Mouse (Mus musculus) lung, postnatal 0 days (tissue): ENCODE data around the gene Camkmt. TPM values are rescaled to one million over a fixed set of nuclear protein-coding genes. Genes with fewer than 3 reads are reported as not detected.

Experiments used
- ATAC-seq: fragments of 200-750 bp; cut with Nextera tagmentation; 2 replicates; pipeline ENCODE4 v1.8.0; 2017; ENCODE audit warnings: moderate library complexity
- DNase-seq: peaks from one replicate; pipeline ENCODE4 v3.0.0-alpha.2; 2016; ENCODE audit warnings: low spot score
- H3K27ac ChIP-seq: fragments of 300-500 bp; sonication (generic); 2 replicates; pipeline ENCODE4 v1.5.1; 2014; ENCODE audit warnings: antibody characterized with exemption, mild to moderate bottlenecking, low read length, mixed read lengths
- H3K27me3 ChIP-seq: fragments of 300-500 bp; sonication (generic); replicated peaks from 2 replicates; pipeline ENCODE4 v1.6.1; 2014; ENCODE audit warnings: low read length, mixed read lengths; ENCODE audit not compliant: insufficient read depth
- H3K36me3 ChIP-seq: fragments of 300-500 bp; sonication (generic); 2 replicates; pipeline ENCODE4 v1.6.1; 2014; ENCODE audit warnings: low read length, mixed read lengths; ENCODE audit not compliant: insufficient read depth
- H3K4me1 ChIP-seq: fragments of 300-500 bp; sonication (generic); 2 replicates; pipeline ENCODE4 v1.6.1; 2014; ENCODE audit warnings: antibody characterized with exemption, low read depth, low read length, mixed read lengths; ENCODE audit not compliant: insufficient read depth
- H3K4me2 ChIP-seq: fragments of 300-500 bp; sonication (generic); replicated peaks from 2 replicates; pipeline ENCODE4 v1.6.1; 2014; ENCODE audit warnings: low read depth, mild to moderate bottlenecking, low read length, moderate library complexity, mixed read lengths
- H3K4me3 ChIP-seq: fragments of 300-500 bp; sonication (generic); 2 replicates; pipeline ENCODE4 v1.5.1; 2014; ENCODE audit warnings: low read depth, low read length
- H3K9ac ChIP-seq: fragments of 300-500 bp; sonication (generic); replicated peaks from 2 replicates; pipeline ENCODE4 v1.6.1; 2014; ENCODE audit warnings: low read depth, mild to moderate bottlenecking
- H3K9me3 ChIP-seq: fragments of 300-500 bp; sonication (generic); 2 replicates; pipeline ENCODE4 v1.6.1; 2016; ENCODE audit warnings: low read length, mixed read lengths
- CTCF ChIP-seq: IDR thresholded peaks from 2 replicates; pipeline ENCODE4 v1.5.1; 2016; ENCODE audit warnings: antibody characterized with exemption, mild to moderate bottlenecking
- EP300 ChIP-seq: IDR thresholded peaks from 2 replicates; pipeline ENCODE4 v1.6.1; 2016; ENCODE audit warnings: antibody characterized with exemption, mild to moderate bottlenecking, control low read depth
- WGBS: fragments of 180-500 bp; shearing (Covaris S2); extraction: QIAGEN DNeasy Blood & Tissue Kit; methylation state at CpG from one replicate; pipeline ENCODE4 v1.1.7; 2014; 5-methylcytosine and 5-hydroxymethylcytosine counted together
- polyA plus RNA-seq: library from polyadenylated mRNA; unstranded; fragments of >200 nt; fragmentation: Nextera tagmentation; extraction: Ambion mirVana; gene quantifications from 2 replicates; pipeline ENCODE4 v1.2.1, GENCODE M21; 2015

Gene Camkmt
- polyA plus RNA-seq, 1 experiment from 2014 or later = 3.2 TPM

- Histone ChIP-seq H3K9ac (no peak overlapping the region), H3K36me3 (no peaks in the 10 kb centered on the region), H3K27ac (no peak overlapping the region), H3K4me2 (no peak overlapping the region), H3K9me3 (no peaks in the 10 kb centered on the region), H3K4me3 (no peak overlapping the region), H3K27me3 (no peaks in the 10 kb centered on the region), H3K4me1 (no peaks in the 10 kb centered on the region)
- ATAC-seq (no peak), DNase-seq (no peak)
- 83% methylated on average over 3 of the region's 3 CpGs for WGBS
- no peak for TF ChIP-seq EP300
- TF ChIP-seq CTCF = no peak
These were observed 9.9 kb downstream of the Camkmt start for GRCm38 (mm10) chr17:85100232-85100631.

- Histone ChIP-seq H3K36me3 (no peaks in the 10 kb centered on the region), H3K4me1 (no peaks in the 10 kb centered on the region), H3K9me3 (no peaks in the 10 kb centered on the region), H3K27me3 (no peaks in the 10 kb centered on the region), H3K4me2 (no peak overlapping the region), H3K27ac (no peak overlapping the region), H3K4me3 (no peak overlapping the region), H3K9ac (no peak overlapping the region)
- no peak for TF ChIP-seq EP300
- TF ChIP-seq CTCF = no peak
- 73% methylated on average over 7 of the region's 7 CpGs for WGBS
- no peak for ATAC-seq
- DNase-seq = no peak
These were observed 11.4 kb downstream of the Camkmt start for GRCm38 (mm10) chr17:85101751-85102150.

- no peaks in the 10 kb centered on the region for H3K36me3 ChIP-seq
- no peak for ATAC-seq
- no peaks in the 10 kb centered on the region for H3K4me1 ChIP-seq
- WGBS = 39% methylated on average over 2 of the region's 2 CpGs
- TF ChIP-seq CTCF (no peak), EP300 (no peak)
- no peak for DNase-seq
- H3K9ac ChIP-seq = no peak overlapping the region
- no peak overlapping the region for H3K4me2 ChIP-seq
- no peak overlapping the region for H3K4me3 ChIP-seq
- no peaks in the 10 kb centered on the region for H3K9me3 ChIP-seq
- no peak overlapping the region for H3K27ac ChIP-seq
- H3K27me3 ChIP-seq = no peaks in the 10 kb centered on the region
These were observed 13.0 kb downstream of the Camkmt start for GRCm38 (mm10) chr17:85103310-85103709.

GRCm38 (mm10) chr17:85110640-85111039, 20.3 kb downstream of the Camkmt start:
- TF ChIP-seq EP300 (no peak), CTCF (no peak)
- DNase-seq = no peak
- Histone ChIP-seq H3K4me3 (no peak overlapping the region), H3K27me3 (no peaks in the 10 kb centered on the region), H3K4me1 (no peaks in the 10 kb centered on the region), H3K9me3 (no peaks in the 10 kb centered on the region), H3K27ac (no peak overlapping the region), H3K9ac (no peak overlapping the region), H3K36me3 (no peaks in the 10 kb centered on the region), H3K4me2 (no peak overlapping the region)
- no peak for ATAC-seq
- WGBS = 100% methylated on average over 1 of the region's 1 CpGs

GRCm38 (mm10) chr17:85113441-85113840, 23.1 kb downstream of the Camkmt start:
- no peak overlapping the region for H3K4me3 ChIP-seq
- H3K4me1 ChIP-seq = no peaks in the 10 kb centered on the region
- no peaks in the 10 kb centered on the region for H3K36me3 ChIP-seq
- H3K9me3 ChIP-seq = no peaks in the 10 kb centered on the region
- 75% methylated on average over 8 of the region's 8 CpGs for WGBS
- no peak overlapping the region for H3K27ac ChIP-seq
- H3K27me3 ChIP-seq = no peaks in the 10 kb centered on the region
- H3K4me2 ChIP-seq = no peak overlapping the region
- no peak for ATAC-seq
- H3K9ac ChIP-seq = no peak overlapping the region
- TF ChIP-seq CTCF = peak; percentile 38
- TF ChIP-seq EP300 = no peak
- no peak for DNase-seq

- Histone ChIP-seq H3K36me3 (no peaks in the 10 kb centered on the region), H3K4me1 (no peaks in the 10 kb centered on the region), H3K27ac (no peak overlapping the region), H3K9me3 (no peaks in the 10 kb centered on the region), H3K4me2 (no peak overlapping the region), H3K27me3 (no peaks in the 10 kb centered on the region), H3K4me3 (no peak overlapping the region), H3K9ac (no peak overlapping the region)
- ATAC-seq (no peak), DNase-seq (peak; percentile 48)
- 25% methylated on average over 4 of the region's 4 CpGs for WGBS
- no peak for TF ChIP-seq EP300
- TF ChIP-seq CTCF = peak; percentile 76
These were observed 26.3 kb downstream of the Camkmt start for GRCm38 (mm10) chr17:85116643-85117042.

GRCm38 (mm10) chr17:85138393-85138792, 48.0 kb downstream of the Camkmt start:
- no peaks in the 10 kb centered on the region for H3K36me3 ChIP-seq
- DNase-seq (no peak), ATAC-seq (no peak)
- H3K4me1 ChIP-seq = no peaks in the 10 kb centered on the region
- H3K27ac ChIP-seq = no peak overlapping the region
- H3K9ac ChIP-seq = no peak overlapping the region
- H3K9me3 ChIP-seq = no peaks in the 10 kb centered on the region
- H3K4me2 ChIP-seq = no peak overlapping the region
- H3K27me3 ChIP-seq = no peaks in the 10 kb centered on the region
- WGBS = 77% methylated on average over 1 of the region's 1 CpGs
- H3K4me3 ChIP-seq = no peak overlapping the region
- TF ChIP-seq CTCF = no peak
- no peak for TF ChIP-seq EP300
